Mouse (Mus musculus): Measurements from ENCODE around the gene Dbndd1.
"Not testable (repeated sequence)": the region's sequence is repeated elsewhere in the genome, so short reads cannot be mapped to it uniquely, and the experiment has no call there.

The Dbndd1 gene

DNA sequence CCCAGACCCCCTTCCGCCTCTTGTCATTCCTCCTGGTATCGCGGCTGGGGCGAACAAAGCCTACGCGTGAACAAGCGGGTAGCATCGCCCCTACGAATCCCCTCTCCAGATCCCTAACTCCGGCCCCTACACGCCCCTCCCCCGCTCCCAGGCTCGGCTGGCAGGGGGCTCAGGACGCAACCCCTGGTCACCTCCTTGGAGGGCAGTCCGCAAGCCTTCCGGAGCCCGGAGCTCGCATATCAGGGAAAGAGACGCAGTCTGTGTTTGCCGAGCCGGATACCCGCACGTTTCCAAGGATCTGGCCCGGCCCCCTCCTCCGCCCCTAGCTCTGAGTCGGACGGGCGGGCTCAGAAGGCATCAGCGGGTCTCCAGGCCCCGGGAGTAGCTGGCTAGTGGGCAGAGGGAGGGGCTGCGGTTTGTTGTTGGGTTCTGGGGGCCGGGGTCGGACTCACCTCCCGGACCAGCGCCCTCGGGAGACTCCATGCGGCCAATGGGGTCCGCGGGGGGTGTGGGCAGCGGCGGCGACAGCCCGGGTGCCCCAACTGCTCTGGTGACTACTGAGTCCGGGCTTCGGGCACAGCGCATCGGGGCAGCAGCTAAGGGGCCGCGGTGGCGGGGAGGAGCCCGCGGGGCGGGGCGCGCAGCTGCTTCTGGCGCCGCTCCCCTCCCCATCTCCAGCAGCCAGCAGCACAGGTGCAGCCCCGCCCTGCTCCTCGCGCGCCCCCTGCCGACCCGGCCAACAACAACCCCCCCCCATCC is at the start of gene Dbndd1:
Gene Dbndd1 (minus strand): TSS at position 683 of the 759 bp plus-strand sequence.
- DNase-seq (ENCODE audit: low read depth, low spot score), result peak; percentile 32

DNA sequence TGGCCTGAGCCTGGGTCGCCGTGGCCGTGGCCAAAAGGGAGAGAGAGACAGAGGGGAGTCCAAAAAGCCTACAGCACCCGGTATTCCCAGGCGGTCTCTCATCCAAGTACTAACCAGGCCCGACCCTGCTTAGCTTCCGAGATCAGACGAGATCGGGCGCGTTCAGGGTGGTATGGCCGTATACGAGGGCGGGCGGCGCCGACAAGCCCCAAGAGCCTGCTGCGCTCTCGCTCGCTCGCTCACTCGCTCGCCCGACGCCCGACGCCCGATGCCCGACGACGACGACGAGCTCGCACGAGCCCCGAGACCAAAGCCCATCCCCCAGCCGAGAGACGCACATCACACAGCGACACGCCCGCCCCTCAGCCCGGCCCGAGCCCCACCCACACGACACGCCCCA is 49.0 kb upstream of the Dbndd1 start:
- DNase-seq (ENCODE audit: low read depth, low spot score), result not testable (repeated sequence)

GRCm38 (mm10) chr8:123537641-123538040 is 22.4 kb upstream of the Dbndd1 start:
- DNase-seq (ENCODE audit: low read depth, low spot score), result not testable (repeated sequence)

- no peak for DNase-seq (ENCODE audit: low read depth, low spot score)
Measured at GRCm38 (mm10) chr8:123536990-123537380, 21.7 kb upstream of the Dbndd1 start.

- DNase-seq (ENCODE audit: low read depth, low spot score), result no peak
Measured at GRCm38 (mm10) chr8:123536242-123536989, 21.2 kb upstream of the Dbndd1 start.

DNA sequence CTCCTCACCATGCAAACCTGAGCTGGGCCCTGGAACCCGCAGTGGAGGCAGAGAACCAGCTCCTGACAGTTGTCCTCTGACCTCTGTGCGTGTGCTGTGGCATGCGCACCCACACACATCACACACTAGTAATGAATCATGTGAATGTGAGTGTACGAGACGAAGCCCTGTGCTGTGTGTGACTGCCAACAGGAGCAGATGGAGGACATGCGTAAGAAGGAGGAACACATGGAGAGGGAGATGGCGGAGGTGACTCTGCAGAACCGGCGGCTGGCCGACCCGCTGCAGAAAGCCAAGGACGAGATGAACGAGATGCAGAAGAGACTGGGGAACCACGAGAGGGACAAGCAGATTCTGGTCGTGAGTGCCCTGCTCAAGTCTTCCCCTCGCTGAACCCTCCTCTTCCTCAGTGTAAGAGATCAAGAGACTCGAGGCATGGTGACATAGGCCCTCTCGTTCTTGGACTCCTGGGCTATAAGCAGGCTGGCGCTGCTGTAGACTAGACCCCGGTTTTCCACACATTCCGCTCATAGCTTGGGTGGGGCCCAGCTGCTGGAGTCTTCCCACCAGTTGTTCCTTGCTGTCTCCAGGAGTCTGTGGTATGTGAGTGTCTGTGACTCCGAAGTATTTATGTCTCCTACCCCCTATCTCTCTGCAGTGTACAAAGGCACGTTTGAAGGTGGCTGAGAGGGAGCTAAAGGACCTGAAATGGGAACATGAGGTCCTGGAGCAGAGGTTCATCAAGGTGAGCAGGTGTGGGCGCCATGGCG is 12.6 kb upstream of the Dbndd1 start:
- DNase-seq (ENCODE audit: low read depth, low spot score), result no peak

- DNase-seq (ENCODE audit: low read depth, low spot score), result not testable (repeated sequence)
Measured at GRCm38 (mm10) chr8:123520048-123520447, 4.8 kb upstream of the Dbndd1 start.

GRCm38 (mm10) chr8:123518667-123519066 is 3.4 kb upstream of the Dbndd1 start, which contains the start of gene Gas8:
TSS of gene Gas8 (plus strand) at chr8:123518834.
- DNase-seq (ENCODE audit: low read depth, low spot score), result peak; percentile 88

GRCm38 (mm10) chr8:123518172-123518571 is 2.9 kb upstream of the Dbndd1 start:
- no peak for DNase-seq (ENCODE audit: low read depth, low spot score)

DNA sequence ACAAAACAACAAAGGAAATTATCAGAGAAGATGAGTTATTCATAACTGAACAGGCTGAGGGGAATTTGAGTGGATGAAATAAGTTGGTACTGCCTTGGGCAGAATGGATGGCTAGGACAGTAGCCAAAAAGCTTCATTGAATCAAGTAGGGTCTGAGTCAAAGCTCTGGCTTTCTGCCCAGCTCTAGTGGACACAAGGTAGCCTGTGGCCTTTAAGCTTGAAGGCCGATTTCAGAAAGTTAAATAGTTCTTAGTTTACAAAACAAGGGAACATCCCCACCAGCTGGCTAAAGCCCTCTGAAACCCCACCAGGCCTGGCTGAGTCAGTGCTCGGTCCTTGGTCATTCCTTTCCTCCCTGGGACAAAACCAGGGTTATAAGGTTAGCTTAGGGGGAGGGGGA is 1.3 kb upstream of the Dbndd1 start:
- DNase-seq (ENCODE audit: low read depth, low spot score), result no peak

DNA sequence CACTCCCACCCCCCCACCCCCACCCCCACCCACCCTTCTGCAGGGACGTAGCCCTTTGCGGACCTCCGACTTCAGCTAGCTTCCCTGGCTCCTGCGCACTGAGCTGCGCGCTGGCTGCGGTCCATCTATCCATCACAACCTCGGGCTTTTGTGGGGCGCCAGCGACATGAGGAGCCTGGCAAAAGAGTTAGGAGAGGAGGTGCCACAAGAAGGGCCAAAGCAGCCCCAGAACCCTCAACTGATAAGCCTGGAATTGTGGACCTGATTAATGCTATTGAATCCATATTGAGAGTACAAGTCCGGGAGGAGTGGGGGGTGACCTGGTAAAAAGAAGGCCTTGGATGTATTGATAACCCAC is 256 bp upstream of the Dbndd1 start:
- no peak for DNase-seq (ENCODE audit: low read depth, low spot score)

- DNase-seq (ENCODE audit: low read depth, low spot score), result no peak
Measured at GRCm38 (mm10) chr8:123514136-123514535, 1.1 kb downstream of the Dbndd1 start.

DNA sequence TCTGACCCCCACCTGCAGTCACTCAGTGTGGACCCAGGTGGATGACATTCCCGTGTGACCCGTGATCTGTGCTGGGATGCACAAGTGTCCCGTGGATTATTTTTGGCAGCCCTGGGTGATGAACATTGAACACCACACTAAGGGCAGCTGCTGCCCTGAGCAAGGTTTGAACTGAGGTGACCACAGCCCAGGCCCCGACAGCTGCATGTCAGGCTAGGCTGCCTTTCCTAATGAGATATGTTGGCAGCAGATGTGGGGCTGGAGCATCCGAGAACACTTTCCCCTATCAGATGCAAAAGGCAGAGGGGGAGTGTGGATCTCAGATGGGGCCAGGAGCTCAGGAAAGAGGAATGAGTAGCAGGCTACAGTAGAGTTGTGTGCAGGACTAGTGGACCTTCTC is 4.4 kb downstream of the Dbndd1 start:
- DNase-seq (ENCODE audit: low read depth, low spot score), result no peak

- no peak for DNase-seq (ENCODE audit: low read depth, low spot score)
Measured at GRCm38 (mm10) chr8:123507153-123507552, 8.1 kb downstream of the Dbndd1 start.

DNA sequence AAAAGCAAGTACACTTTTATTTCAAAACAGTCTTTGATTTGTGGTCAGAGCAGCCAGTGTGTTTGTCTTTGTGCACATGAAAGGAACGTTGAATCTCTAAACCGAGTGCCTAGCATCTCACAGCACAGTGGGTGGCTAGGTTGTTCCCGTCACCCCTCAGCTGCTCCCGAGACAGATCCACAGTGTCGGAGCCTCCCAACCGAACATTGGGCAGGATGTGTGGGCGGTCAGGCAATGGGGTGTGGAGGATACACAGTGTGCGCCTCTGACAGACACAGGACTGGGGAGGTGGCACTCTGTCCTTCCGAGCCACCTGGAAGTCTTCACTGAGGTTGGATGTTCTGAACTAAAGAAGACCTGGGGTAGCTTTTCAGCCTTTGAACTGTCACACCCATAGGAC is 9.6 kb downstream of the Dbndd1 start:
- DNase-seq (ENCODE audit: low read depth, low spot score), result no peak

- no peak for DNase-seq (ENCODE audit: low read depth, low spot score)
Measured at GRCm38 (mm10) chr8:123505267-123505666, 10.0 kb downstream of the Dbndd1 start.

DNA sequence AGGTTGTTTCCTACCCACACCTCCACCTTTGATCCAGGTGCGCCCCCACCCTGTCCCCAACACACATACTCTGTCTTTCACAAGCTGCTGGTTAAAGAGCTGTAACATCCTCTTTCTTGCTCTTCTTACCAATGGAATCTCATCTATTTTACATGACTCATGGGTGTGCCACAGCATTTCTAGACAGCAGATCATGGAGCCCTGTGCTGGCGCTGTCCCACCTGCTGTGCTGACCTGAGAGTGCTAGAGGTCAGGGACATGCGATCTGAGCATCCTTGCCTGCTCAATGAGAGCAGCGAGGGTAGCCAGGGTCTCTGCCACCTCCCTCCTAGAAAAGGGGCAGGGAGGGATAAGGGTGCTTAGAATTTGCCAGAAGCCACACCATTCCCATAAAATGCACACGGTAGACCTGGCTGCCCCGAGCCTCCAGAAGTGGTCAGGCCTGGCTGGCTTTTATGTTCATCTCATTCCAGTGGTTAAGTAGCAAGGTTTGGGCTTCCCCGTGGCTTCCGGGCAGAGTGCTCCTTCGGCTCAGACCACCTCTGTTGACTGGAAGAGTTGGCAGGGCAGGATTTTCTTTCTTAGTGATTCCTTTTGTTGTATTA is 10.6 kb downstream of the Dbndd1 start:
- no peak for DNase-seq (ENCODE audit: low read depth, low spot score)

DNA sequence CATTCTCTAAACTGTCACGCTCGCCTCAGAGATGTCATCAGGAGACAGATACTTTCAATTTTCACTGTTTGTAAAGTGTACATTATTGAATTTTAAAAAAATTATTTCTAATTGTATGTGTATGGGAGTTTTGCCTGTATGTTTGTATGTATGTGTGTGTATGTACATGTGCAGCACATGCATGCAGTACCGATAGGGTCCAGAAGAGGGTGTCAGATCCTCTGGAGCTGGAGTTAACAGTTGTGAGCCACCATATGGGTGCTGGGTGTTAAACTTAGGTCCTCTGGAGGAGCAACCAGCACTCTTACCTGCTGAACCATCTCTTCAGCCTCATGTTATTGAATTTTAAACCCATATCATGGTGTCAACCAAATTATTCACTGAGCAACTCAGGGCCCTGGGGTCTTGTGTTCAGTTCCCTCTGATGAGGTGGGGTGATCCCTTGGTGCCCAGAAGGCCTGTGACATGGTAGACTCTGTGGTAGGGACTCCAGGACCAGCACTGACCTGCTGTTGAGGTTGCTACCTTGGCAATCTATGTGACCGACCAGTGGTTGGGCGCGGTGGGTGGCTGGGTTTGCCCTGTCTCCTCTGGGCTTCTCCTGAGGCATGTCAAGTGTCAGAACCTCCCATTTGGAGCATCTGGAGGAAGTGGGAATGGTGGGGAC is 11.3 kb downstream of the Dbndd1 start:
- no peak for DNase-seq (ENCODE audit: low read depth, low spot score)

DNA sequence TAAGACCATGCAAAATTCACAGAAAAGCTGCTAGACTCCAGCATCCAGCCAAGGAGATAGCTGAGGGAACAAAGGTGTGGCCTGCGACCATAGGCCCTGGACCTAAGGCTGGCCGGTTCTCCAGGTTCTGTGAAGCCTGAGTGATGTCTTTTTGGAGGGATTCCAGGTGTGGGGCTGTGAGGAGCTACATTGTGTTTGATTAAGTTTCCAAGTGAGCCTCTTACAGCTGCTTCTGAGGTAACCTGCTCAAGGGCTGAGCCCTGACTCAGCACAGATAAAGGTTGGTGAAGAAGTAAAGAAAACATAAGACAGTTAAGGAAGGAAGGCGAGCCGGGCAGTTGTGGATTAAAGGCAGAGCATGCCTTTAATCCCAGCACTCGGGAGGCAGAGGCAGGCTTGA is 13.1 kb downstream of the Dbndd1 start:
- no peak for DNase-seq (ENCODE audit: low read depth, low spot score)

DNA sequence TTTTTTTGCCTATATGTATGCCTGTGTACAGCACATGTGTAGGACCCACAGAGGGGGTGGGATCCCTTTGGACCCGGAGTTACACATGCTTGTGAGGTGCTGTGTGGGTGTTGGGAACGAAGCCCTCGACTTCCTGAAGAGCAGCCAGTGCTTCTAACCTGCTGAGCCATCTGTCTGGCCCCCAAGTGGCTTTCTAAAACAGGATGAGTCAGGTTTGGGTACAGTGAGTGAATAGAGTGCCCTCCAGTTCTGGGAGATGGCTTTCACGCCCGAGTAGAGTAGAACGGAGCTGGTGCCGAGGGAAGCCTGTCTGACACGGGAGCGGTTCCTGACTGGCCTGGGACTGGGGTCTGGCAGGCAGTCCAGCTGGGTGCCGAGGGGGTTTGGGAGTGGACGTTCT is 15.7 kb downstream of the Dbndd1 start:
- no peak for DNase-seq (ENCODE audit: low read depth, low spot score)

GRCm38 (mm10) chr8:123498963-123499362 is 16.3 kb downstream of the Dbndd1 start:
- no peak for DNase-seq (ENCODE audit: low read depth, low spot score)
